Mouse (Mus musculus): ENCODE measurements at regions not wholly inside any gene's neighbourhood (a gene's known extent, or its start where the extent isn't known, plus 50 kb on each side); places are given as distances from the start of the nearest gene placed in this dataset.

- no peak for DNase-seq (ENCODE audit: low read depth, low spot score)
These were observed 558.0 kb downstream of the Ebf1 start for GRCm38 (mm10) chr11:45174811-45175798.

- DNase-seq (ENCODE audit: low read depth, low spot score), result no peak
These were observed 559.9 kb downstream of the Ebf1 start for GRCm38 (mm10) chr11:45176971-45177370.

- no peak for DNase-seq (ENCODE audit: low read depth, low spot score)
These were observed 560.9 kb downstream of the Ebf1 start for GRCm38 (mm10) chr11:45178036-45178435.

- no peak for DNase-seq (ENCODE audit: low read depth, low spot score)
These were observed 561.9 kb downstream of the Ebf1 start for GRCm38 (mm10) chr11:45179019-45179418.

- DNase-seq (ENCODE audit: low read depth, low spot score), result no peak
These were observed 573.7 kb downstream of the Ebf1 start for GRCm38 (mm10) chr11:45190601-45191370.

GRCm38 (mm10) chr11:45191392-45192189 is 574.5 kb downstream of the Ebf1 start:
- DNase-seq (ENCODE audit: low read depth, low spot score), result no peak

GRCm38 (mm10) chr11:45193319-45193718 is 576.2 kb downstream of the Ebf1 start:
- DNase-seq (ENCODE audit: low read depth, low spot score), result no peak

- no peak for DNase-seq (ENCODE audit: low read depth, low spot score)
These were observed 582.4 kb downstream of the Ebf1 start for GRCm38 (mm10) chr11:45199520-45199919.

- no peak for DNase-seq (ENCODE audit: low read depth, low spot score)
These were observed 583.7 kb downstream of the Ebf1 start for GRCm38 (mm10) chr11:45200714-45201405.

GRCm38 (mm10) chr11:45203446-45203845 is 586.3 kb downstream of the Ebf1 start:
- DNase-seq (ENCODE audit: low read depth, low spot score), result no peak

GRCm38 (mm10) chr11:45206611-45207525 is 589.8 kb downstream of the Ebf1 start:
- DNase-seq (ENCODE audit: low read depth, low spot score), result no peak

- DNase-seq (ENCODE audit: low read depth, low spot score), result no peak
These were observed 597.0 kb downstream of the Ebf1 start for GRCm38 (mm10) chr11:45214096-45214495.

- no peak for DNase-seq (ENCODE audit: low read depth, low spot score)
These were observed 599.9 kb downstream of the Ebf1 start for GRCm38 (mm10) chr11:45216942-45217474.

GRCm38 (mm10) chr11:45219239-45219638 is 602.1 kb downstream of the Ebf1 start:
- no peak for DNase-seq (ENCODE audit: low read depth, low spot score)

GRCm38 (mm10) chr11:45222021-45222420 is 604.9 kb downstream of the Ebf1 start:
- DNase-seq (ENCODE audit: low read depth, low spot score), result no peak

- DNase-seq (ENCODE audit: low read depth, low spot score), result no peak
These were observed 616.1 kb upstream of the Clint1 start for GRCm38 (mm10) chr11:45235476-45236412.

GRCm38 (mm10) chr11:45237056-45237455 is 614.8 kb upstream of the Clint1 start:
- DNase-seq (ENCODE audit: low read depth, low spot score), result no peak

- no peak for DNase-seq (ENCODE audit: low read depth, low spot score)
These were observed 612.8 kb upstream of the Clint1 start for GRCm38 (mm10) chr11:45239044-45239443.

GRCm38 (mm10) chr11:45240419-45240818 is 611.4 kb upstream of the Clint1 start:
- no peak for DNase-seq (ENCODE audit: low read depth, low spot score)
